Mouse (Mus musculus) right cerebral cortex, postnatal 36 days (tissue): Measurements from ENCODE around the gene Zswim4.
A peak's percentile ranks its signal among the peaks of the same experiment; 100 is the strongest.
"Not testable (repeated sequence)": the region's sequence is repeated elsewhere in the genome, so short reads cannot be mapped to it uniquely, and the experiment has no call there.

Source experiments
- DNase-seq, 2 experiments: peaks; one replicate each; pipeline ENCODE4 v3.0.0; 2022; ENCODE audit warnings: low spot score in 2 of 2, mixed read lengths in 1 of 2

Zswim4 gene

DNA sequence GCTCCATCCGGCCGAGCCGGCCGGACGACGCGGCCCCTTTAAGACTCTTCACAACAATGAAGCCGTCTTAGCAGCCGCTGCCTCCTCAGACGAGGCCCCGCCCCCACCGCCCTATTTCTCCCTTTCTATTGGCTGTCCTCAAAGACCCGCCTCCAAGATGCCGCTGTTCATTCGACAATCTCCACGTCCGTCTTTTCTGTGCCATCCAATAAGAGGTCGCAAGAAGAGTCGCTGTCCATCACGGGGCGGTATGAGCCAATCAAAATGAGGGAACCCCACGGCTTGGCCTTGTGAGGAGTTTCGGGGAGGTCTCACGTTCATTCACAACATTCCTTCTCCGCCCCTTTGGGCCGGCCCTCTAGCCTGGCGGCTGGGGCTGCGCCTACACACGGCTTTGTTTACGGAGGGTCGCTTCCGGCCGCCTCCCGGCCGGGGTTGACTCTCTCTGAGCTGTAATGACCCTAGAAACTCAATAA lies at the start of gene Zswim4:
Gene Zswim4 (minus strand): TSS at position 58 of the 476 bp plus-strand sequence.
- peak; percentile 99 for DNase-seq

DNA sequence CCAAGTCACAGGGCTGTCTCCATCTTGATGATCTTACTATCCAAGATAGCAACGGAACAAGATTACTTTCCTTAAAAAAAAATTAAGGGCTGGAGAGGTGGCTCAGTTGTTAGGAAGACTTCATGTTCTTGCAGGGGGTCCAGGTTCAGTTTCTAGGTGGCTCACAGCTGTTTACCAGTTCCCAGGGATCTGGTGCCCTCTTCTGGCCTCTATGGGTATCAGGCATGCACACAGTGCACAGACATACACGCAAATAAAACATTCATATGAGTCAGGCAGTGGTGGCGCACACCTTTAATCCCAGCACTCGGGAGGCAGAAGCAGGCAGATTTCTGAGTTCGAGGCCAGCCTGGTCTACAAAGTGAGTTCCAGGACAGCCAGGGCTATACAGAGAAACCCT lies 48.8 kb upstream of the Zswim4 start:
- not testable (repeated sequence) for DNase-seq

DNA sequence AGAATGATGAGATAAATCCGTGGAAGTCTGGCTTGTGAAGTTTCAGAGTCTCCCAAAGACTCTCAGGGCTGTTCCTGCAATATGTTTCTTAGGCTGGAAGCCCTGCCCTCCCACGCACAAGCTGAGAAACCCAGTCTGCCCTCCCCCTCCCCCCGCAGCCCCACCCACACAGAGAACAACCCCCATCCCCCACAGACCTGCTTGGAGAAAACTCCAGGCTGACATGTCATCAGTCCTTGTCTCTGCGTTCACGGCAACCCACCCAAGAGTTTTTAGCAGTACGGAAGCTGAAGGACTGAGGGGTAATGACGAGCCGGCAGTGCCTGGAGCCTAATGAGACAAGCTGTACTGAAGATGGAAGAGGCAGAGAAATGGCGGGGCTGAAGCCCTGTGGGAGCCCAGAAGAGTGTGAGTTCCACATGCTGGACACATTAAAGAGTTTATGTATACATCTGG lies 47.8 kb upstream of the Zswim4 start:
- no peak for DNase-seq

DNA sequence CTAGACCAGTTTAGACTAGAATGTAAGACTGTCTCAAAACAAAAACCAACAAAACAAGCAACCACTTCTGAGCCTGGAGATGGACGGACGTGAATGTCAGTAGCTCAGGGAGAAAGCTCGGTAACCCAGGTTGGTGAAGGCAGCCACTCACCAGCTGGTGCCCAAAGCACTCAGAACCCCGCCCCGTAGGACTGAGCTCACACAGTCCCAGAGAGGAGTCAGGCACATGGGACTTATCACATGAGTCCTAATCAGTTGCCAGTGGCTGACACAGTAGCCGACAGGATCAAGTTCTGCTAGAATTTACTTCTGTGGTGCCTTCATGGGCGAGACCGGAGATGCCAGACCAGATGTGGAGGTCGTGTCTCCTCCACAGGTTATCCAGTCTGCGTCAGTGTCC lies 43.9 kb upstream of the Zswim4 start:
- DNase-seq, result no peak

DNA sequence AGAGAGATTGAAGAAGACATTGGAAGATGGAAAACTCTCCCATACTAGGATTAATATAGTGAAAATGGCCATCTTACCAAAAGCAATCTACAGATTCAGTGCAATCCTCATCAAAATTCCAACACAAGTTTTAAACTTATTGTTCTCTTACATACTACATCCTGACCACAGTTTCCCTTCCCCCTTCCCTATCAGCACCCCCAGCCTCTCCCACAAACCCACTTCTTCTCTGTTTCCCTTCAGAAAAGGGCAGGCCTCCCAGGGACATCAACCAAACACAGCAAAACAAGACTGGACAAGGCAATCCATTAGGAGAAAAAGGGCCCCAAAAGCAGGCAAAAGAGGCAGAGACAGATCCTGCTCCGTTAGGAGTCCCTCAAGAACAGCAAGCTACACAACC lies 39.6 kb upstream of the Zswim4 start:
- DNase-seq, result no peak

DNA sequence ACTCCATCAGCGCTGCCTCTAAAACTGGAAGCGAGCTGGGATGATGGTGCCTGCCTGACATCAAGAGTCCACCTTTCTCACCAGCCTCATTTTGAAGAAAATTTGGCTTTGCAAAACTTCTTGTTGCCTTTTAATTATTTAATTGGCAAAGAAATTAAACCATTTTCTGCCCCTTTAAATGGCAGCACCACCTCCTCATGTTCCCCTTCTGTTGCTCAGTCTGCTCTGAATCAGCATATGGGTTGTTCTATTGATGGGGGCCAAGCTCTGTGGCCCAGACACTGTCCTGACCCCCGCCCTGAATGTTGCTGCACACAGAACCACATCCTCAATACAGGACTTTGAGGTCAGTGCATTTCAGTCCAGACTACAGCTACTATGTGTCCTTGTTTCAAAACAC lies 37.1 kb upstream of the Zswim4 start:
- no peak for DNase-seq

DNA sequence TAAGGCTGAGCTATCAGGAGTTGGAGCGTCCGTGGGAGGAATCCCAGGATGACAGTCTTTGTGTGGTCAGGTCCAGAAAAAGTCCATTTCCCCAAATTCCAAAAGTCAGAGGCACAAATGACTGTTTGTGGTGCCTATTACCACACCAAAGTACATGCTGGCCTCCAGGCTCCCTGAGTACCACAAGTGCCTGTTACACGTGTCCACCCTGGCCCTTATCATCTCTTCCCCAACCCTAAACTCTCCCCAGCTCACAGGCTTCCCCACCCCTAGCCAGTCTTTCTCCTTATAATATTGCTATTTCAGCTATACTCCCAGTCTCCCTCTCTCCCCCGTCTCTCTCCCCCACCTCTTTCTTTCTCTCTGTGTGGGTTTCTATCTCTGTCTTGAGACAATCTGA lies 35.4 kb upstream of the Zswim4 start:
- DNase-seq, result no peak

DNA sequence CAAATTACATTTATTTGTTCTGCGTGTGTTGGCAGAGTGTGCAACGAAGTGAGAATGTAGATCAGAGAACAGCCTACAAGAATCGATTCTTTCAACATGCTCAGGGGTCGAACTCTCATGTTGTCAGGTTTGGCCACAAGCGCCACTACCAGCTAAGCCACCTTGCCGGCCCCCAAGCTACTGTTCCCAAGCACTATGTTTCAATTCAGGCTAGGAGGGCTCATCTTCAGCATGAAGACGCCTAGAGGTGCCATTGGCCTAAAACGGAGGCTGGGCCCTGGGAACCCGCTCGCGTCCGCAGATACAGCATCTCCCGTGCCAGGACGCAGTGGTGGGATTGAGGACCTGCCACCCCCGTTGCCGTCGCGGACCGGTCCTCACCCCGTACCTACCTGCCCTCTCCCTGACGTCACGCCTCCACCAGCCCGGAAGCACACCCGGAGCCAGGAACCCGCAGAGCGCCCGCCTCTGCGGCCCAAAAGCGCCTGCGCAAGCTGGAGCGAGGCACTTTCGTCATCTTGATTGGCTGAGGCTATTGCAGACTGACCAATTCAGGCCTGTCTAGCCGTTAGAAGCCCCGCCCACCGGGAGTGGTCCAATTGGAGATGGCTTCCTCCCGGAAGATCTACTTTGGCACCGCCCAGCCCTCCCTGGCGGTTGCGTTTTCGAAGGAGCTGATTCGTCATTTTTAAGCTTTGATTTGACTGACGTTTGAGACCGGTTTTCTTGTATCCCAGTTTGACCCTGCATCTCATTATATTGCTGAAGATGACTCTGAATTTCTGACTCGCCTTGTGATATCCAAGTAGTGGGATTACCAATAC lies 33.3 kb upstream of the Zswim4 start, which contains the start of gene Ccdc130:
Gene Ccdc130 (minus strand): TSS at position 431 of the 824 bp plus-strand sequence.
- peak; percentile 100 for DNase-seq

DNA sequence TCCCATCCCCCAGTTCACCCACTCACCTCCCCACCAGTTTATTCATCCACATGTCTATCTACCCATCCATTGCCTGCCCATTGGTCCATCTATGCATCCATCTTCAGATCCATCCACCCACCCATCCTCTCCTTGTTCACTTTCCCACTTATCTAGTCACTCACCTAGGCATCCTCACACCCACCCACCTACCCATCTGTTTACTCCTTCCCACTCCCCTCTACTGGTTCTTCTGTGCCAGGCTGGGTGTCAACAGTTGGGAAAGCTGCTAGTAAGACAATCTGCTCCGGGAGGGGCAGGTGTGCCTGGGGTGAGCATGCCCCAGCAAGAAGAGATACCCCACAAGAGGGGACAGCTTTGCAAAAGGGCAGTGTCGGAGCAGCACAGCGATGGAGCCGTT lies 24.2 kb upstream of the Zswim4 start:
- peak in 1 of 2 experiments; percentile 35 for DNase-seq

DNA sequence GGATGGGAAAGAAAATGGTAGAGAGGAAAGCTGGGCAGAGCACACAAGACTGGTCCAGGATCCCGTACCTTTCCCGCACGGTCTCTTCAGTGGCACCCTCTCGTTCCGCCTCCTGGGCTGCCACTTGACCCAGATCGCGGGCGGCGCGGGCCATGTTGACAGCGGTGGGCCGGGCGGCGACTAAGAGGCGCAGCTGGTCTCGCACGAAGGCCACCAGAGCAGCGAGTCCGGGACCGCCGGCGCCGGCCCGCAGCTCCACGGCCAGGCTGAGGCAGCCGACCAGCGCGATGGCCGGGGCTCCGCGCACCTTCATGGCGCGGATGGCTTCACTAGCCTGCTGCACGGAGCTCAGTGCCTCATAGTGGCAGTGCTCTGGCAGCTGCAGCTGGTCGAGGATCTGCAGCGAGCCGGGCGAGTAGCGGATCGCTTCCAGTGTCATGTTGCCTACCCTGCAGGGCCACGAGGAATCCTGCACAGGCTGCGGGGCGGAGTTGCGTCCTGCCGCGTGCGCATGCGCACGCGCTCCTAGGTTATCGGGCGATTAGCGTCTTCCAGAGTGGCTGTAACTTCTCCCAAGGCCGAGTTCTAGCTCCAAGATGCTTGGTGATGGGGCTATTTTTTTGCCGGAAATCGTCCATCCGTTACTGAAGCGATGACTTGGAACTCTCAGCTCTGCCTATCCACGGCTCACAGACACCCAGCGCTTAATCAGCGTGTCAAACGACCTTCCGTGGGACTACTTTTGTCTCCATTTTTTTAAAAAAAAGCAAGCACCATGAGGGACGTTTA lies 20.2 kb upstream of the Zswim4 start, which contains the start of gene Mri1:
Gene Mri1 (minus strand): TSS at position 505 of the 789 bp plus-strand sequence.
- DNase-seq, result peak; percentile 70 to 75

DNA sequence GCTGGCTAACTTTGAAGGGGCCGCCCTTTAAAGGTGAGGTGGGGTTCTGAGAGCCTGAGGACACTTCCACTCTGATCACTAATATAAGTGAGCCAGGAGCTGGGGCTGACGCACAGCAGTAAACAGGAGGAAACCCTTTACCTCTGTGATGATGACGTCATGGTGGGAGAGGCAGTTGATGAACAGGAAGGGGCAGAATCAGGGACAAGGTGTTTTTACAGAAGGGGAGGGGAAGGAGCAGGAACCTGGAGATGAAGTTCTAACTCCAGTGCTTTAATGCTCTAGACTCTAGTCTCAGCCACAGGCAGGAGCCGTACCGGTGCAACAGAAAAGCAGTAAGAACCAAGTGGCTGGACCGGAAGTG lies 19.6 kb upstream of the Zswim4 start:
- no peak for DNase-seq

DNA sequence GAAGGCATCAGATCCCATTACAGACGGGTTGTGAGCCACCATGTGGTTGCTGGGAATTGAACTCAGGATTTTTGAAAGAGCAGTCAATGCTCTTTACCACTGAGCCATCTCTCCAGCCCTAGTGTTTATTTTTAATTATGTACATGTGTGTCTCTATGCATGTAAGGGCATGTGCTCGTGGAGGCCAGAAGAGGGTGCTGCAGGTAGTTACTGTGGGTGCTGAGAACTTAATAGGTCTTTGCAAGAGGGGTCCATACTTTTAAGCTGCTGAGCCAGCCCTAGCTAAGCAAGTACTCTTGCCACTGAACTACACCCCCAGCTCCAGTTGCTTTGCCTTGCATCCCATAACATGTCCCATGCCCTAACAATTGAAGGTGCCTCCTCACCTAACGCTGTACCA lies 19.0 kb upstream of the Zswim4 start:
- DNase-seq, result no peak

DNA sequence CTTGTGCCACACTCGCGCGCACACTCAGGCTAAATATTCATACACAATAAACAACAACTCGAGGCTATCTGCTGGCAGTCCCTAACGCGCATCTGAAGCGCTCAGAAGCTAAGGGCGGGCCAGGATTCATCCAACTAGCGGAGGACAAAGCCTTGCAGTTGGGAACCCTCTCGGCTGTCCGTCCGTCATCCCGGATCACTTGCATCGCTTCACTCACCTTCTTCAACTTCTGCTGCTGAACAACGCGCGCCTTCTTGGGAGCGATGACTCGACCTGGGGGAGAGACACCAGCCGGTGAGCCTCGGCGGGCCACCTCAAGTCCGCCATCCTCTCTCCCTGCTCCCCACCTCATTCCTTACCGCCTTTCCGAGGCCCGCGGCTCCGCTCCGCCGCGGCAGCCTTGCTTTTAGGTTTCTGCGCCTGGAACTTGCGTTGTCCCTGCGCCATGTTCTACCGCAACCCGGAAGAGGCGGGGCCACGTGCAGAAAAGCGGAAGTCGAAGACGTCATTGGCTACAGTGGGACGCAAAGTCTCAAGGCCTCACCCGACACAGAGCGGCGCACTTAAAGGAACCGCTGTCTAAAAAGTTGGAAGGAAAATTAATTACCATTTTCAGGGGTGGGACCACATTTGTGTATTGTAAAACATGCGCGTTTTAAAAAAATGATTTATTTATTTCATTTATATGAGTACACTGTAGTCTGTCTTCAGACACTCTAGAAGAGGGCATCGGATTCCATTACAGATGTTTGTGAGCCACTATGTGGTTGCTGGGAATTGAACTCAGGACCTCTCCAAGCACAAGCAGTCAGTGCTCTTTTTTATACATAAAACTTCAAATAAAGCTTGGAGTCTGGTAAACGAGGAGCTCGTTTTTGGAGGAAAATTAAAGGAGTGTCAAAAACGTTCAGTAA lies 12.7 kb upstream of the Zswim4 start, which contains the start of gene D8Ertd738e:
Gene D8Ertd738e (minus strand): TSS at position 463 of the 914 bp plus-strand sequence.
- peak; percentile 82 to 90 for DNase-seq

DNA sequence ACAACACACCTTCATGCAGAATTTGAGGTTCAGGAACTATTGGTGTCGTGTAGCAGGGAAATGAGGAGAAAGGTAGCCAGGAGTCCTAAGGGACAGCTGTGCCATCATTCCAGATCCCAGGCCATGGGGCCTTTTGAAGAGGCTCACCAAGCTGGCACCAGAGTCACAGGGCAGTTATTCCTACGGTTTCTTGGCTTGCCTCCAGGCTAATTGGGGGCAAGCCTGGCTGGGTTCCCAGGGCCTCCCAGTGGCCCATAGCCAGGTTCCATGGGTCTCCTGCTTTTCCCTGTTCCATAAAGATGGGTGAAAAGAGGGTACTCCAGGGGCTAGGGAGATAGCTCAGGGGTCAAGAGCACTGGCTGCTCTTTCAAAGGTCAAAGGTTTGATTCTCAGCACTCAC lies 5.0 kb upstream of the Zswim4 start:
- no peak for DNase-seq

DNA sequence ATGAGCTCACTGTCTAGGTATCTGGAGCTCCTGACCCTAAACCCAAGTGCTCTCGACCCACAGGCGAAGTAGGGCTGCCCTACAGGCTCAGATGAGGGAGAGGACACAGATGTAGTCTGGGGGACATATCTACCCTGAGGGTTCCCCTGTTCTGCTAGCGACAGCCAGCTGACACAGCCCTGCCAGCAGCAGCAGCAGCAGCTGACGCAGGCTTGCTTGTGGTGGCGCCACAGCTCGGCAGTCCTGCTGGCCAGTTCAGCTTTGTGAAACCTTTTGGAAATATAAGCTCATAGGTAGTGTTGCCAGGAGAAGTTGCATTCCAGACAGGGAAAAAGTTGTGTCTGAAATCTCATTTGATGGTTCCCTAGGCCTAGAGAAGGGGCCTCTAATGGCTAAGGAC lies 4.3 kb upstream of the Zswim4 start:
- DNase-seq, result no peak

DNA sequence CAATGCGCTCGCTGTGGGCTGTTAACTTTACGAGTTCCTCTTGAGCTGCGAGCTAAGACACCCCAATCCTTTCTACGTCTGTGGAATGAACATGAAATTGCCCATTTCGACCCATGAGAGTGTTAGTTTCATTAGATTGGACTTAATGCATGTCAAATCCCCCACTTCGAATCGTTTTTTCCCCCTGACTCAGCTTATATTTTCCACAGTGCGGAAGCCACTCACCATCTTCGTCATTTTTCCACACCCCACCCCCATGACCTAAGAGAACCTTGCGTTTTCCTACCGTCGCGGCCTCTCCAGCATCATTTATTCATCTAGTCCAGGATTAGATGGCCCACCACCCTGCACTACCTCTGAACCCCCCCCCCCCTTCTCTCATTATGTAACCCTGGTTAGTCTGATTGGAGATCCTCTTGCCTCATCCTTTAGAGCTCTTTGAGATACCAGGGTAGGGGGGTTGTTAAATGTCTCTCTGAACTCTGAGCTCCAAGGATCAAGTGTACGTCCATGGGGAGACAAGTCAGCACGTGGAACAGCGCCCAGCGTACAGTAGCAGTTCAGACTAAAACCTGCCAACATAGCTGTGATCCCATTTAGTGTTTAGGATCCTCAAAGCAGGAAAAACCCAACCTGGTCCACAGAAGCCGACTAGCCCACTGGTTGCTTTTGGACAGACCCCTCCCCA lies 831 bp upstream of the Zswim4 start:
- DNase-seq, result no peak

DNA sequence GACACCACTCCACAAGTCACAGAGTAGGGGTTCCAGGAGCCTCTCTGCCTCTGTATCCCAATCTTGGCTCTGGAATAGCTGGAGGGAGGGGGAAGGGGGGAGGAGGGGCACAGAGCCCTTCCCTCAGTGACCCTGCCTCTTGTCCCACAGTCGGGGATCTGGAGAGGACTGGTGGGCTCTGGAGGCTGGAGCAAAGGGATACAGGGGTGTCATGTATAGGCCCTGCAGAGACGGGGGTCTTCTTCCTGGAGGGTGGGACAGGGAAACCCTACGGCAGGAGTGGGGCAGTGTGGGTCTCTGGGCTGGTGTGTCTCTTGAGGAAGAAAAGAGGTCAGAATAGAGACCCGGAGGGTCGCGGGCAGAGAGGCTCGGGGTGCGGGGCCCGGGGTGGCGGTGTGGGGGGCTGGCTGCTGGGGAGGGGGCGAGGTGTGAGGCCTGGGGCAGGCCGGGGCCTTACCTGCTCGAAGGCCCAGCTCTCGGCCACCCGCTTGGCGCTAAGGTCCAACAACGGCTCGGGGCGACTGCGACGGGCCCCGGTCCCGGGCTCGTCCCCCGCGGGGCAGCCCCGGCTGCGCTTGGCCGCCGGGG lies 351 bp downstream of the Zswim4 start:
- no peak for DNase-seq

DNA sequence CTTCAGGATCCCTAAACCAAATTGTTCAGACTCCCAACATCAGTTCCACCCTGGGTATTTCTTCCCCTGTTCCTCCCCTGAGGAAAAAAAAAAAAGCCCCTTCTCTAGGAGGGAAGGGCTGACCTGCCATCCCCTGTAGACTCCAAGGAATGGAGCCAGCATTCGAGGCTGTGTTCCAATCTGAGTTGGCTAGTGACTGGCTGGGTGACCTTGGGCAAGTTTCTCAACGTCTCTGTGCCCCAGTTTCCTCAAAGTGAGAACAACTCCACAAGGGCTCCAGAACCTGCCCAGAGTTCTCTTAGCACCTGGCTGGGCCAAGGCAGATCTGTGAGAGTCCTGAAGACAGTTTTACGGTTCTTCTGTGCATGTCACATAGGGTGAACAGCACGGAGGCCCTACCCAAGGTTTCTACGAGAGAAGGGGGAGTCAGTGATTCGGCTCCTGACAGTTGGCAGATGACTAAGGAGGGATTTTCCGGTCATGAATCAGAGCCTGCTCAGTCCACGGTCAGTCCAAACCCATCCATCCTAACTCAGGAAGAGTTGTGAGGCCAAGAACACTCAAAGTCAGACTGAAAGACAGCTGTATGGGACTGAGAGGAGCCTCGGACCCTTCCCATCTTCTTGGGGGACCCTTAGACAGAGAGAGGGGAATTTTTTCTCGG lies 977 bp downstream of the Zswim4 start:
- no peak for DNase-seq

DNA sequence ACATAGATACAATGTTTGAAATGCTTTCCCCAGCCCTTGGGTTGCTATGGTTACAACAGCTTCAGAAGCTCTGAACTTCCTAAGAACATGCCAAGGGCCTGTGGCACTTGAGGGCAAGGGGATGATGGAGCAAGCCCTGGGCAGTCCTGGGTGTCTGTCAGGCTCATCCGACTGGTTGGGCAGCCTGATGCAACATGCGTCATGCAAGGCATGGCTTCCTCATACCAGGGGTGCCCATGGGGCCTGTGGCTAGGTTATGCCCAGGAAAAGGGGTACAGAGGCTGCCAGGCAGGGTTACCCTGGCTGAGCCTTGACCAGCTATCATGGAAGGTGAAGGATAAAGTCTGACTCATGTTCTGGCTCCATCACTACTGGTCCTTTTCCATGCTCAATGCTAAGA lies 3.8 kb downstream of the Zswim4 start:
- DNase-seq, result no peak

DNA sequence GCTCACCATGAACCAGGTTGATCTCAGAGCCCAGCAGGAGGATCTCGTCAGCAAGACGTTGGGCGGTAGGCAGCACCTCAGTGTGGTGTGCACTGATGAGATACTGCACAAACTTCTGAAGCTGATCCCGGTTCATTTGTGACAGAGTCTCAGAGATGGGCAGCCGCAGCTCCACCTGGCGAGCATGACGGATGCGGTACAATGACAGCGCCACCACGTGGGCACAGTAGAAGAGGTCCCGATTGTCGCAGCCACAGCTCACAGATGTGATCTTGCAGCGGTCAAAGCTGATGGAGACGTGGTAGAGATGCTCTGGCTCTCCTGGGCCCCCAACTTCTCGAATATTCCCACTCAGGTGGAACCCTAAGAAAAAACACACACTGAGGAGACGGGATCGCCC lies 6.1 kb downstream of the Zswim4 start:
- no peak for DNase-seq
